Mouse (Mus musculus): ENCODE results near the gene Atp9a. TPM values are rescaled to one million over a fixed set of nuclear protein-coding genes. Genes with fewer than 3 reads are reported as not detected.
A peak's percentile ranks its signal among the peaks of the same experiment; 100 is the strongest.

Atp9a gene
- 4.4 and 5.5 TPM in 2 replicates for polyA plus RNA-seq (2014; fragmentation: Nextera tagmentation; extraction: Ambion mirVana)

DNA sequence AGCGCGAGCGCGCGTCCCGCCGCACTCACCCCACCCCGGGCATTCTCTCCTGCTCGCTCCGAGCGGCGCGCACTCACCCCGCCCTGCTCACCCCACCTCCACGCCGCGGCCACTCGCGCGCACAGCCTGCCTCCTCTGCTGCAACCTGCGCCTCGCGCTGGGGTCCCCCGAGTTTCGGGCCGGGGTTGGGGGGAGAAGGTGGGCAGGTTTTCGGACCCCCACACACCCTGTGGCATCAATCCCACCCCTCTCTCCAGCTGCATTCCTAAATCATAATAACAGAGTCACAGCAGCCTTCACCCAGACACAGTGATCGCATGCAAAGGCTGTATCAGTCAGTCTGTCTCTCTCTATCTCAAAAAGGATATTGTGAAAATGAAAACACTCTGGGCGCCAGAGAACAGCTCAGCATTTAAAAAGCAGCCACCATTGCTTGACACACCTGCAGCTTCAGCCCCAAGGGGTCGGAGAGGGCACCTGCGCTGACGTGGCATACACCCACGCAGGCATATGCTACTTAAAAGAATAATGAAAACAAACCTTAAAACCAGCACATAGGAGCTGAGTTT lies at the start of gene Atp9a:
TSS of gene Atp9a (minus strand) at position 351 of the 569 bp plus-strand sequence.
- peaks cover 13% of the 10 kb centered on the region for H3K27me3 ChIP-seq (replicated peaks; ENCODE audit: control insufficient read depth, insufficient read depth, low read length)
- H3K4me2 ChIP-seq = peak within 1 kb of the TSS; percentile 91
- no peak for ATAC-seq (replicated peaks; ENCODE audit: low FRiP score)
- H3K9me3 ChIP-seq (ENCODE audit: control insufficient read depth, low read length) = no peaks in the 10 kb centered on the region
- 8% methylated on average over 33 of the region's 33 CpGs for WGBS
- H3K36me3 ChIP-seq (ENCODE audit: control insufficient read depth, insufficient read depth, low read length) = no peaks in the 10 kb centered on the region
- no peaks in the 10 kb centered on the region for H3K4me1 ChIP-seq (replicated peaks; ENCODE audit: control insufficient read depth, insufficient read depth, low read length)
- H3K9ac ChIP-seq (ENCODE audit: low read depth, low read length) = peak within 1 kb of the TSS; percentile 54
- H3K27ac ChIP-seq (ENCODE audit: low read depth, low read length) = no peak within 1 kb of the TSS; the same call in 1 of the 2 replicates
- H3K4me3 ChIP-seq (ENCODE audit: low read depth, low read length) = peak within 1 kb of the TSS; percentile 73
- DNase-seq (ENCODE audit: low spot score) = peak; percentile 46

DNA sequence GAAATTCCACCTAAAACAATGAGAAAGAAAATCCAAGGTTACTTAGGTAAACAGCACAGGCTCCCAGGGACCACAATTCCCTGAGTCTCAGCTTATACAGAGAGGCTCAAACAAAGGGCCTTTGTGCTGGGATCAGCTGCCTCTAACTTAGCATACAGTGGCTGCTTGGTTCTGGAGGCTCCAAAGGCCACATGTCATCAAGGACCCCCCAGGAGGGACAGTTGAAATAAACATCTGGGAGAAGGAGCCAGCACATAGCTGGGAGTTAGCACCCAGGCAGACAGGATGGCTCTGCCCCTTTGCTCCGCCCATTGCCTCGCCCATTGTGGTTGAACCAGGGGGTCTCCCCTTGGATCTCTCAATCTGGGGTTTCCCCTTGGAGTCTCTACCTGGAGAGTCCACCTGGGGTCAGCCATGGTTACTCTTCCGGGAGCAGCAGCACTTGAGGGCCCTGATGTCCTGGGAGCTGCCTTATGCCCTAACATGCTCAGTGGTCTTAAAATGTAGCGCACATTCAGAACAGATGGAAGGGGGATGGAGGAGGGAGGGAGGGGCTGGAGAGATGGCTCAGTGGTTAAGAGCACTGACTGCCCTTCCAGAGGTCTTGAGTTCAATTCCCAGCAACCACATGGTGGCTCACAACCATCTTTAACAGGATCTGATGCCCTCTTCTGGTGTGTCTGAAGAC lies 49.0 kb upstream of the Atp9a start:
- WGBS = 64% methylated on average over 4 of the region's 4 CpGs
- no peak overlapping the region for H3K9ac ChIP-seq (ENCODE audit: low read depth, low read length)
- no peak for DNase-seq (ENCODE audit: low spot score)

DNA sequence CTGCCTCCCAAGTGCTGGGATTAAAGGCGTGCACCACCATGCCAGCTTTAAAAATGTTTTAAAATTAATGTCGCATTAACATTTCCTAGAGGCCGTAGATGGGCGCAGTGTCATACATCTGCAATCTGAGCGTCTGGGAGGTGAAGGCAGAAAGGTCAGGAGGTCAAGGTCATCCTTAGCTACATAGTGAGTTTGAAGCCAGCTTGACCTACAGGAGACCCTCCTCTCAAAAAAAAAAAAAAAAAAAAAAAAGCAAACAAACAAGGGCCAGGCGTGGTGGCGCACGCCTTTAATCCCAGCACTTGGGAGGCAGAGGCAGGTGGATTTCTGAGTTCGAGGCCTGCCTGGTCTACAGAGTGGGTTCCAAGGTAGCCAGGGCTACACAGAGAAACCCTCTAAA lies 44.0 kb upstream of the Atp9a start:
- DNase-seq (ENCODE audit: low spot score) (no peak), ATAC-seq (replicated peaks; ENCODE audit: low FRiP score) (no peak)
- H3K27ac ChIP-seq (ENCODE audit: low read depth, low read length) = no peak overlapping the region
- no peaks in the 10 kb centered on the region for H3K27me3 ChIP-seq (replicated peaks; ENCODE audit: control insufficient read depth, insufficient read depth, low read length)
- no peaks in the 10 kb centered on the region for H3K9me3 ChIP-seq (ENCODE audit: control insufficient read depth, low read length)
- no peaks in the 10 kb centered on the region for H3K36me3 ChIP-seq (ENCODE audit: control insufficient read depth, insufficient read depth, low read length)
- H3K9ac ChIP-seq (ENCODE audit: low read depth, low read length) = no peak overlapping the region
- no peak overlapping the region for H3K4me3 ChIP-seq (ENCODE audit: low read depth, low read length)
- no peak overlapping the region for H3K4me2 ChIP-seq
- H3K4me1 ChIP-seq (replicated peaks; ENCODE audit: control insufficient read depth, insufficient read depth, low read length) = no peaks in the 10 kb centered on the region
- 83% methylated on average over 9 of the region's 9 CpGs for WGBS

More for the DNA sequence above, 49.0 kb upstream of the Atp9a start:
- Histone ChIP-seq H3K4me3 (ENCODE audit: low read depth, low read length) (no peak overlapping the region), H3K4me2 (no peak overlapping the region), H3K9me3 (ENCODE audit: control insufficient read depth, low read length) (no peaks in the 10 kb centered on the region), H3K27ac (ENCODE audit: low read depth, low read length) (no peak overlapping the region), H3K27me3 (replicated peaks; ENCODE audit: control insufficient read depth, insufficient read depth, low read length) (no peaks in the 10 kb centered on the region), H3K36me3 (ENCODE audit: control insufficient read depth, insufficient read depth, low read length) (no peaks in the 10 kb centered on the region), H3K4me1 (replicated peaks; ENCODE audit: control insufficient read depth, insufficient read depth, low read length) (no peaks in the 10 kb centered on the region)
- ATAC-seq (replicated peaks; ENCODE audit: low FRiP score) = no peak

GRCm38 (mm10) chr2:168780596-168780995 lies 38.4 kb upstream of the Atp9a start:
- H3K4me3 ChIP-seq (ENCODE audit: low read depth, low read length) = no peak overlapping the region
- no peaks in the 10 kb centered on the region for H3K9me3 ChIP-seq (ENCODE audit: control insufficient read depth, low read length)
- no peaks in the 10 kb centered on the region; the same call in 1 of the 2 replicates for H3K4me1 ChIP-seq (replicated peaks; ENCODE audit: control insufficient read depth, insufficient read depth, low read length)
- DNase-seq (ENCODE audit: low spot score) = no peak
- H3K27ac ChIP-seq (ENCODE audit: low read depth, low read length) = peak overlapping the region; percentile 73
- no peaks in the 10 kb centered on the region for H3K36me3 ChIP-seq (ENCODE audit: control insufficient read depth, insufficient read depth, low read length)
- no peaks in the 10 kb centered on the region for H3K27me3 ChIP-seq (replicated peaks; ENCODE audit: control insufficient read depth, insufficient read depth, low read length)
- ATAC-seq (replicated peaks; ENCODE audit: low FRiP score) = no peak
- WGBS = 56% methylated on average over 9 of the region's 9 CpGs
- no peak overlapping the region for H3K4me2 ChIP-seq
- no peak overlapping the region for H3K9ac ChIP-seq (ENCODE audit: low read depth, low read length)

GRCm38 (mm10) chr2:168780024-168780423 lies 37.8 kb upstream of the Atp9a start:
- ATAC-seq (replicated peaks; ENCODE audit: low FRiP score) (no peak; the same call in 1 of the 2 replicates), DNase-seq (ENCODE audit: low spot score) (no peak)
- Histone ChIP-seq H3K27ac (ENCODE audit: low read depth, low read length) (no peak overlapping the region), H3K9me3 (ENCODE audit: control insufficient read depth, low read length) (no peaks in the 10 kb centered on the region), H3K36me3 (ENCODE audit: control insufficient read depth, insufficient read depth, low read length) (no peaks in the 10 kb centered on the region), H3K4me2 (no peak overlapping the region), H3K9ac (ENCODE audit: low read depth, low read length) (no peak overlapping the region), H3K4me3 (ENCODE audit: low read depth, low read length) (no peak overlapping the region), H3K27me3 (replicated peaks; ENCODE audit: control insufficient read depth, insufficient read depth, low read length) (no peaks in the 10 kb centered on the region), H3K4me1 (replicated peaks; ENCODE audit: control insufficient read depth, insufficient read depth, low read length) (no peaks in the 10 kb centered on the region; the same call in 1 of the 2 replicates)
- 22% methylated on average over 9 of the region's 9 CpGs for WGBS

DNA sequence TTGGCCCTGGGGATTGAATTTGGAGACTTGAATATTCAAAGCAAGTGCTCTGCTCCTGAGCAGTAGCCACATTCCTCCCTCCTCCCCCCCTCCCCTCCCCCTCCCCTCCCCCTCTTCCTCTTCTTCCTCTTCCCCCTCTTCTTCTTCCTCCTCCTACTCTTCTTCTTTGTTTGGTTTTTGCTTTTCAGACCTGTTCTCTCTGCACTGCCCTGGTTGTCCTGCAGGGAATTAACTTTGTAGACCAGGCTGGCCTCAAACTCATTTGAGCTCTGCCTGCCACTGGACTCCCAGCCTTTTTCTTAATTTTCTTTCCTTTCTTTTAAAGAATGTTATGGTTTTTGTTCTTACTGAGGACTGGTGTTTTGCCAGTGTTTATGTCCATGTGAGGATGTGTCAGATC lies 35.3 kb upstream of the Atp9a start:
- no peaks in the 10 kb centered on the region for H3K36me3 ChIP-seq (ENCODE audit: control insufficient read depth, insufficient read depth, low read length)
- no peaks in the 10 kb centered on the region; the same call in 1 of the 2 replicates for H3K4me1 ChIP-seq (replicated peaks; ENCODE audit: control insufficient read depth, insufficient read depth, low read length)
- no peaks in the 10 kb centered on the region for H3K27me3 ChIP-seq (replicated peaks; ENCODE audit: control insufficient read depth, insufficient read depth, low read length)
- no peak overlapping the region for H3K4me2 ChIP-seq
- H3K9ac ChIP-seq (ENCODE audit: low read depth, low read length) = no peak overlapping the region
- H3K27ac ChIP-seq (ENCODE audit: low read depth, low read length) = no peak overlapping the region
- H3K4me3 ChIP-seq (ENCODE audit: low read depth, low read length) = no peak overlapping the region
- DNase-seq (ENCODE audit: low spot score) (no peak), ATAC-seq (replicated peaks; ENCODE audit: low FRiP score) (no peak)
- H3K9me3 ChIP-seq (ENCODE audit: control insufficient read depth, low read length) = no peaks in the 10 kb centered on the region

- Histone ChIP-seq H3K9me3 (ENCODE audit: control insufficient read depth, low read length) (no peaks in the 10 kb centered on the region), H3K4me1 (replicated peaks; ENCODE audit: control insufficient read depth, insufficient read depth, low read length) (no peaks in the 10 kb centered on the region; the same call in 1 of the 2 replicates), H3K4me2 (no peak overlapping the region), H3K9ac (ENCODE audit: low read depth, low read length) (no peak overlapping the region), H3K27ac (ENCODE audit: low read depth, low read length) (peak overlapping the region; percentile 67), H3K4me3 (ENCODE audit: low read depth, low read length) (no peak overlapping the region), H3K36me3 (ENCODE audit: control insufficient read depth, insufficient read depth, low read length) (no peaks in the 10 kb centered on the region), H3K27me3 (replicated peaks; ENCODE audit: control insufficient read depth, insufficient read depth, low read length) (no peaks in the 10 kb centered on the region)
- peak; percentile 35; the same call in 1 of the 2 replicates for ATAC-seq (replicated peaks; ENCODE audit: low FRiP score)
- WGBS = 56% methylated on average over 3 of the region's 3 CpGs
- no peak for DNase-seq (ENCODE audit: low spot score)
Measured at GRCm38 (mm10) chr2:168776238-168776637, 34.0 kb upstream of the Atp9a start.

- H3K36me3 ChIP-seq (ENCODE audit: control insufficient read depth, insufficient read depth, low read length) = no peaks in the 10 kb centered on the region
- no peaks in the 10 kb centered on the region for H3K9me3 ChIP-seq (ENCODE audit: control insufficient read depth, low read length)
- H3K4me2 ChIP-seq = no peak overlapping the region
- H3K9ac ChIP-seq (ENCODE audit: low read depth, low read length) = no peak overlapping the region
- 62% methylated on average over 8 of the region's 8 CpGs for WGBS
- no peak for DNase-seq (ENCODE audit: low spot score)
- peaks cover 55% of the 10 kb centered on the region for H3K27me3 ChIP-seq (replicated peaks; ENCODE audit: control insufficient read depth, insufficient read depth, low read length)
- no peak for ATAC-seq (replicated peaks; ENCODE audit: low FRiP score)
- no peak overlapping the region for H3K27ac ChIP-seq (ENCODE audit: low read depth, low read length)
- peaks cover 8% of the 10 kb centered on the region for H3K4me1 ChIP-seq (replicated peaks; ENCODE audit: control insufficient read depth, insufficient read depth, low read length)
- H3K4me3 ChIP-seq (ENCODE audit: low read depth, low read length) = no peak overlapping the region
Measured at GRCm38 (mm10) chr2:168769259-168769658, 27.1 kb upstream of the Atp9a start.

- H3K4me1 ChIP-seq (replicated peaks; ENCODE audit: control insufficient read depth, insufficient read depth, low read length) = peaks cover 8% of the 10 kb centered on the region
- H3K4me2 ChIP-seq = peak within 1 kb of the TSS; percentile 78
- H3K27ac ChIP-seq (ENCODE audit: low read depth, low read length) = peak within 1 kb of the TSS; percentile 82
- 6% methylated on average over 10 of the region's 10 CpGs for WGBS
- no peaks in the 10 kb centered on the region for H3K36me3 ChIP-seq (ENCODE audit: control insufficient read depth, insufficient read depth, low read length)
- ATAC-seq (replicated peaks; ENCODE audit: low FRiP score) (no peak), DNase-seq (ENCODE audit: low spot score) (no peak)
- peak within 1 kb of the TSS; percentile 60 for H3K4me3 ChIP-seq (ENCODE audit: low read depth, low read length)
- peak within 1 kb of the TSS; percentile 46 for H3K9ac ChIP-seq (ENCODE audit: low read depth, low read length)
- no peaks in the 10 kb centered on the region for H3K9me3 ChIP-seq (ENCODE audit: control insufficient read depth, low read length)
- peaks cover 63% of the 10 kb centered on the region for H3K27me3 ChIP-seq (replicated peaks; ENCODE audit: control insufficient read depth, insufficient read depth, low read length)
Measured at GRCm38 (mm10) chr2:168767582-168767981, 25.4 kb upstream of the Atp9a start, which contains the start of gene Sall4. TSS of gene Sall4 (minus strand) at chr2:168767943.
